Mouse (Mus musculus): Measurements from ENCODE around the gene Dbnl.

DNA sequence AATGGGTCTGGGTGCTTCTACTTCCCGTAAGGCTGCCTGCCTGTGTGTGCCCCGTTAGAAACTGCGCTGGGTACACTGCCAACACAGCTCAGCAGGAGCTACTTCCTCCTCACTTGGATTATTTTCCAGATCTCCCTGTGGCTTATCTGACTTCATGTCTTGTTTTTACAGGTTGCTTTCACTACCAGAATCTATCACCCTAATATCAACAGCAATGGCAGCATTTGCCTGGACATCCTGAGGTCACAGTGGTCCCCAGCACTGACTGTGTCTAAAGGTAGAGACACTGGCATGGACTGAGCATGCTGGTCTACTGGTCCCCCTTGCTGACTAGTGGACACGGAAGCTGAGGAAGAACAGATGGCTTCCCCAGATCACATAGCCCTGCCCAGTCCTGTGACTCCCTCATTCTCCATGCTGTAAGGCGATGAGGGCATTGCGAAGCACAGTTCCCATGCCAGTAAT, 8.2 kb upstream of the Dbnl start:
- no peak for TF ChIP-seq CTCF (conservative IDR thresholded peaks at IDR 0.05; ENCODE audit: insufficient read depth, insufficient read length, low read depth, low read length)
- no peak for TF ChIP-seq POLR2A (IDR thresholded peaks at IDR 0.05; ENCODE audit: low read depth, low read length)

All from kidney, adult 2 months (tissue).